Mouse (Mus musculus) stomach, embryonic 14.5 days (tissue): Measurements from ENCODE around the gene Tyro3. TPM values are rescaled to one million over a fixed set of nuclear protein-coding genes. Genes with fewer than 3 reads are reported as not detected.

Experiments
- ATAC-seq: fragments of 200-750 bp; cut with Nextera tagmentation; 2 replicates; pipeline ENCODE4 v1.8.0; 2017; ENCODE audit warnings: low read depth, moderate TSS enrichment; ENCODE audit not compliant: insufficient number of reproducible peaks, insufficient read depth, low FRiP score
- H3K27ac ChIP-seq: fragments of 300-500 bp; sonication (generic); 2 replicates; pipeline ENCODE4 v1.5.1; 2014; ENCODE audit warnings: mild to moderate bottlenecking, low read length, moderate library complexity, mixed read lengths
- H3K27me3 ChIP-seq: fragments of 300-500 bp; sonication (generic); 2 replicates; pipeline ENCODE4 v1.6.1; 2014; ENCODE audit warnings: low read length, control low read depth, mixed read lengths; ENCODE audit not compliant: control insufficient read depth, insufficient read depth
- H3K36me3 ChIP-seq: fragments of 300-500 bp; sonication (generic); 2 replicates; pipeline ENCODE4 v1.6.1; 2014; ENCODE audit warnings: mild to moderate bottlenecking, control low read depth, low read length, moderate library complexity, mixed read lengths; ENCODE audit not compliant: control insufficient read depth, insufficient read depth
- H3K4me1 ChIP-seq: fragments of 300-500 bp; sonication (generic); 2 replicates; pipeline ENCODE4 v1.6.1; 2014; ENCODE audit warnings: low read length, control low read depth, mixed read lengths; ENCODE audit not compliant: control insufficient read depth, insufficient read depth
- H3K4me2 ChIP-seq: fragments of 300-500 bp; sonication (generic); replicated peaks from 2 replicates; pipeline ENCODE4 v1.6.1; 2014; ENCODE audit warnings: low read depth, low read length, control low read depth
- H3K4me3 ChIP-seq: fragments of 300-500 bp; sonication (generic); 2 replicates; pipeline ENCODE4 v1.5.1; 2014; ENCODE audit warnings: low read depth, low read length, control low read depth
- H3K9ac ChIP-seq: fragments of 300-500 bp; sonication (generic); replicated peaks from 2 replicates; pipeline ENCODE4 v1.6.1; 2014; ENCODE audit warnings: low read depth, mild to moderate bottlenecking, control low read depth, low read length, moderate library complexity, mixed read lengths
- H3K9me3 ChIP-seq: fragments of 300-500 bp; sonication (generic); 2 replicates; pipeline ENCODE4 v1.6.1; 2016; ENCODE audit warnings: low read depth, low read length, control low read depth; ENCODE audit not compliant: control insufficient read depth
- WGBS: fragments of 180-500 bp; shearing (Covaris S2); extraction: QIAGEN DNeasy Blood & Tissue Kit; methylation state at CpG from one replicate; pipeline ENCODE4 v1.1.7; 2014; 5-methylcytosine and 5-hydroxymethylcytosine counted together
- polyA plus RNA-seq: library from polyadenylated mRNA; unstranded; fragments of >200 nt; fragmentation: Nextera tagmentation; extraction: Ambion mirVana; gene quantifications from 2 replicates; pipeline ENCODE4 v1.2.1, GENCODE M21; 2014

The Tyro3 gene
- polyA plus RNA-seq = 27.2 TPM in 2 replicates

- Histone ChIP-seq H3K9me3 (no peaks in the 10 kb centered on the region), H3K27me3 (no peaks in the 10 kb centered on the region), H3K4me1 (peaks cover 17% of the 10 kb centered on the region), H3K4me2 (no peak within 1 kb of the TSS), H3K36me3 (no peaks in the 10 kb centered on the region), H3K27ac (no peak within 1 kb of the TSS), H3K9ac (no peak within 1 kb of the TSS), H3K4me3 (no peak within 1 kb of the TSS)
- WGBS = 66% methylated on average over 5 of the region's 5 CpGs
- no peak for ATAC-seq
Observed at GRCm38 (mm10) chr2:119797279-119797783, at the start of gene Tyro3. Tyro3 (plus strand) TSS chr2:119797733.

- Histone ChIP-seq H3K27me3 (no peaks in the 10 kb centered on the region), H3K4me3 (no peak overlapping the region), H3K9me3 (no peaks in the 10 kb centered on the region), H3K4me1 (peaks cover 4% of the 10 kb centered on the region; the same call in 1 of the 2 replicates), H3K36me3 (no peaks in the 10 kb centered on the region), H3K9ac (no peak overlapping the region), H3K27ac (no peak overlapping the region), H3K4me2 (no peak overlapping the region)
- ATAC-seq = no peak
- WGBS = 71% methylated on average over 13 of the region's 13 CpGs
Observed at GRCm38 (mm10) chr2:119749260-119749659, 48.3 kb upstream of the Tyro3 start.

- no peak overlapping the region for H3K27ac ChIP-seq
- H3K4me3 ChIP-seq = peak overlapping the region; percentile 57
- ATAC-seq = peak; percentile 54; the same call in 1 of the 2 replicates
- peaks cover 3% of the 10 kb centered on the region; the same call in 1 of the 2 replicates for H3K4me1 ChIP-seq
- peak overlapping the region; percentile 99 for H3K4me2 ChIP-seq
- 2% methylated on average over 26 of the region's 31 CpGs for WGBS
- H3K36me3 ChIP-seq = no peaks in the 10 kb centered on the region
- H3K9ac ChIP-seq = peak overlapping the region; percentile 42
- H3K27me3 ChIP-seq = peaks cover 19% of the 10 kb centered on the region
- no peaks in the 10 kb centered on the region for H3K9me3 ChIP-seq
Observed at GRCm38 (mm10) chr2:119757601-119758100, 39.9 kb upstream of the Tyro3 start.

DNA sequence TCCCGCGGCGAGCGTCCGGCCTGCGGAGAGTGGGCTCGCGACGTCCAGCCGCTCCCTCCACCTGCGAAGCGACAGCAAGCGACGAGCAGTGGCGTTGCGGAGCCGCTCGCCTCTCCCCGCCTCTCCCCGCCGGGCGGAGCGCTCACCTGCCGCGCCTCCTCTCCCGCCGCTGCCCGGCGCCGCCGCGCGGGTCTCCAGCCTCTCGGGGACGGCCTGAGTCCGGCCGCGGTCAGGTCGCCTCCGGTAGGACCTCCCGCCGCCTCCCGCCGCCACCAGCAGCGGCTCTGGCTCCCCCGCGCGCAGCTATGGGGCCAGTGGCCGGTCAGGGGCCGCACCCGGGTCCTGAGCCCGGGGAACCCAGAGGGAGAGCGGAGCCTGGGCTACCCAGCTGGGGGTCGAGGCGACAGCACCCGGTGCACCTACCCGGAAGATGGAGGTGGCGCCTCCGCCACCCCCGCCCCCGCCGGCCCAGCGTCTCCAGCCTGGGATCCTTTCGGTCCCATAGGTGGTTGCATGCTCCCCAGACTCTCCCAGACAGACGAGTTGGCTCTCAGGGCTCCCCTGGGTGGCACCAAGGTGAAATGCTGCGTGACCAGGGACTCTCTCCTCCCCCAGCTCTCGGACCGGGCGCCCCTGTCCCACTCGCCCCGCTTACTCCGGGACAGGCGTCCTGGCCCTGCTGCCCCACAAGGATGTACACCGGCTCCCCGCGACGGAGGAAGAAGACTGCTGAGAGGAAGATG is 39.3 kb upstream of the Tyro3 start:
- Histone ChIP-seq H3K4me1 (peaks cover 3% of the 10 kb centered on the region; the same call in 1 of the 2 replicates), H3K9ac (peak overlapping the region; percentile 42), H3K27me3 (peaks cover 19% of the 10 kb centered on the region), H3K4me2 (peak overlapping the region; percentile 99), H3K9me3 (no peaks in the 10 kb centered on the region), H3K36me3 (no peaks in the 10 kb centered on the region), H3K27ac (no peak overlapping the region), H3K4me3 (peak overlapping the region; percentile 57)
- peak; percentile 51 for ATAC-seq
- under 1% methylated on average over 66 of the region's 77 CpGs for WGBS

DNA sequence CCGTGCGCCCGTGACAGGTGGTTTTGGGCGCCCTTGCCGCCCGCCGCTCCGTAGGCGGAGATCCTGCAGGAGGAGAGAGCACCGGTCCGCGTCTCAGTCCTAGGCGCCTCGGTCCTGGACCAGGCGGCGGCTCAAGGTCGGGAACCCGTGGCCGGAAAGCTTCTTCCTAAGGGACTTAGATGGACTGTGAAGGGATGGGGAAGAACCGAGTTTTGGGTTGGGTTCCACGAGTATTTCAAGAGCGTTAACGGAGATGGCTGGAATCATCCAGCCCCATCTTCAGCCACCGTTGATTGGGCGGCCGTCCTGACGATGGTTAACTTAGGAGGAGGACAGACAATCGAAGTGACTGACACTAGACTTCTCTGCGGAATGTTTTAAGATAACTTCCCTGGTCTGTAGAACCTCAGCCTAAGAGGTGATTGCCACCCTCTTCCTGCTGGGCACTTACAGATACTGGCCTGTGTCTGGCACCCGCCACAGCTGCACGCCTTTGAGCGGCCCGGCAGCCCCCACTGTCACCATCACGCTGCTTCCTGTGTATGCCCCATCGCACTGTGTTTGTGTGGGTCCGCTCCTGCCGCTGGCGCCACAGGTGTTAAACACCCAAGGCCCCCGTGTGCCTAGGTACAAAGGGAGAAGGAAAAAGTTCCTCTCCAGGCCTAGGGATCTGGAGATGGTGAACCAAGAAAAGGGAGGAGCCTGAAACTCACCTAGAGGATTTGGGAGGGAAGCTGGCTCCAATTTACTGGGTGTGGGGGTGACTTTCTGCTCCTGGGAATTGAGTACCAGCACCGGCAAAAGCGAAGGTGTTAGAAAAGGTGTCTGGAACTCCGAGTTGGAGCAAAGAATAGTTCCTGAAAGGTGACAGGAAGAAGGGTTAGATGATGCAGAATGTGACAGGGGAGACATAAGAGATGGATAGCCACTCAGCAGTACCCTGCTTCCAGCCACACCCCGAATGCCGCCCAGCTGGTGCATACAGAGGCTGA is 38.4 kb upstream of the Tyro3 start:
- H3K27me3 ChIP-seq = peaks cover 19% of the 10 kb centered on the region
- 0 out of 2 replicates have a peak overlapping the region, but pooled peaks have one; percentile 42 for H3K9ac ChIP-seq
- no peaks in the 10 kb centered on the region for H3K9me3 ChIP-seq
- peaks cover 4% of the 10 kb centered on the region; the same call in 1 of the 2 replicates for H3K36me3 ChIP-seq
- 5% methylated on average over 44 of the region's 44 CpGs for WGBS
- peak overlapping the region; percentile 99 for H3K4me2 ChIP-seq
- H3K4me1 ChIP-seq = peaks cover 3% of the 10 kb centered on the region; the same call in 1 of the 2 replicates
- no peak for ATAC-seq
- peak overlapping the region; percentile 57 for H3K4me3 ChIP-seq
- no peak overlapping the region for H3K27ac ChIP-seq

GRCm38 (mm10) chr2:119760251-119760650 is 37.3 kb upstream of the Tyro3 start, which contains the start of gene Ltk:
Ltk (minus strand) TSS chr2:119760431.
- peaks cover 3% of the 10 kb centered on the region; the same call in 1 of the 2 replicates for H3K4me1 ChIP-seq
- H3K4me3 ChIP-seq = no peak within 1 kb of the TSS
- H3K36me3 ChIP-seq = peaks cover 10% of the 10 kb centered on the region; the same call in 1 of the 2 replicates
- H3K27ac ChIP-seq = no peak within 1 kb of the TSS
- H3K9me3 ChIP-seq = no peaks in the 10 kb centered on the region
- H3K9ac ChIP-seq = no peak within 1 kb of the TSS
- 8% methylated on average over 9 of the region's 9 CpGs for WGBS
- H3K4me2 ChIP-seq = no peak within 1 kb of the TSS
- ATAC-seq = no peak; the same call in 1 of the 2 replicates
- H3K27me3 ChIP-seq = peaks cover 19% of the 10 kb centered on the region

DNA sequence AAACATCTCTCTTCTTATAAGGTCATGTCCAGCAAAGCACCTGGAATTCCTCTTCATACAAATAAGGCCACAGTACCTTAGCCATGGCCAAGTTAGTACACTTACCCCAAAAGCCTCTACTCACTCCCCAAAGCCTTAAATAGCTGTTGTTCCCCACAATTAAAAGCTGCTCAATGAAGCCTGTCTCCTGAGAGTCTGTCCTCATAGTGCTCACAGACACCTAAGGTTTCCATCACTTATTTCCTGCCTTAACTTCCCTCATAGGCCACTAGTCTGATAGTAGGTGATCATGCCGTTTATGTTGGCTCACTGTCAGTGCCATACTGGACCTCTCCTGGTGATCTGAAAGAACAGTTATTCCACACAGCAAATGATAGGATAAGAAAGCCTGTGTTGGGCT is 35.3 kb upstream of the Tyro3 start:
- Histone ChIP-seq H3K9me3 (no peaks in the 10 kb centered on the region), H3K4me3 (no peak overlapping the region), H3K27ac (no peak overlapping the region), H3K4me1 (peaks cover 3% of the 10 kb centered on the region; the same call in 1 of the 2 replicates), H3K9ac (no peak overlapping the region), H3K27me3 (peaks cover 12% of the 10 kb centered on the region), H3K4me2 (no peak overlapping the region), H3K36me3 (peaks cover 19% of the 10 kb centered on the region; the same call in 1 of the 2 replicates)
- 58% methylated on average over 1 of the region's 1 CpGs for WGBS
- no peak for ATAC-seq
